Mouse (Mus musculus): ENCODE measurements around the gene Cnn3. TPM values are rescaled to one million over a fixed set of nuclear protein-coding genes. Genes with fewer than 3 reads are reported as not detected.

Cnn3 gene
- polyA plus RNA-seq, 1 experiment from 2014 or later: 395 TPM

- H3K9ac ChIP-seq (ENCODE audit: low read depth, low read length): 0 out of 2 replicates have a peak overlapping the region, but pooled peaks have one; percentile 2
- H3K4me1 ChIP-seq (ENCODE audit: control insufficient read depth, insufficient read depth, low read depth, low read length): peaks cover 32% of the 10 kb centered on the region
- no peaks in the 10 kb centered on the region for H3K36me3 ChIP-seq (ENCODE audit: control insufficient read depth, insufficient read depth, low read length)
- WGBS: 43% methylated on average over 11 of the region's 11 CpGs
- no peaks in the 10 kb centered on the region for H3K9me3 ChIP-seq (ENCODE audit: control insufficient read depth, low read length)
- H3K27me3 ChIP-seq (replicated peaks; ENCODE audit: control insufficient read depth, insufficient read depth, low read length): no peaks in the 10 kb centered on the region
- H3K4me2 ChIP-seq (ENCODE audit: low read length): peak overlapping the region; percentile 92
- ATAC-seq: no peak
- H3K4me3 ChIP-seq (ENCODE audit: low read length): peak overlapping the region; percentile 54
- peak overlapping the region; percentile 44 for H3K27ac ChIP-seq (ENCODE audit: low read depth, low read length)
These were observed 2.5 kb downstream of the Cnn3 start for GRCm38 (mm10) chr3:121428696-121429259.

- no peaks in the 10 kb centered on the region for H3K9me3 ChIP-seq (ENCODE audit: control insufficient read depth, low read length)
- H3K9ac ChIP-seq (ENCODE audit: low read depth, low read length): peak overlapping the region; percentile 35
- peak overlapping the region; percentile 54 for H3K4me3 ChIP-seq (ENCODE audit: low read length)
- H3K27ac ChIP-seq (ENCODE audit: low read depth, low read length): no peak overlapping the region; the same call in 1 of the 2 replicates
- WGBS: 17% methylated on average over 3 of the region's 3 CpGs
- peaks cover 37% of the 10 kb centered on the region for H3K4me1 ChIP-seq (ENCODE audit: control insufficient read depth, insufficient read depth, low read depth, low read length)
- H3K36me3 ChIP-seq (ENCODE audit: control insufficient read depth, insufficient read depth, low read length): no peaks in the 10 kb centered on the region
- no peak for ATAC-seq
- peak overlapping the region; percentile 92 for H3K4me2 ChIP-seq (ENCODE audit: low read length)
- no peaks in the 10 kb centered on the region for H3K27me3 ChIP-seq (replicated peaks; ENCODE audit: control insufficient read depth, insufficient read depth, low read length)
These were observed 3.2 kb downstream of the Cnn3 start for GRCm38 (mm10) chr3:121429469-121429868.

- peaks cover 46% of the 10 kb centered on the region for H3K4me1 ChIP-seq (ENCODE audit: control insufficient read depth, insufficient read depth, low read depth, low read length)
These were observed 4.1 kb downstream of the Cnn3 start for GRCm38 (mm10) chr3:121430289-121430936.

GRCm38 (mm10) chr3:121433359-121433758, 7.1 kb downstream of the Cnn3 start:
- Histone ChIP-seq H3K27me3 (replicated peaks; ENCODE audit: control insufficient read depth, insufficient read depth, low read length) (no peaks in the 10 kb centered on the region), H3K4me1 (ENCODE audit: control insufficient read depth, insufficient read depth, low read depth, low read length) (peaks cover 49% of the 10 kb centered on the region), H3K27ac (ENCODE audit: low read depth, low read length) (no peak overlapping the region), H3K4me3 (ENCODE audit: low read length) (no peak overlapping the region), H3K9me3 (ENCODE audit: control insufficient read depth, low read length) (no peaks in the 10 kb centered on the region), H3K9ac (ENCODE audit: low read depth, low read length) (no peak overlapping the region), H3K36me3 (ENCODE audit: control insufficient read depth, insufficient read depth, low read length) (no peaks in the 10 kb centered on the region), H3K4me2 (ENCODE audit: low read length) (no peak overlapping the region)
- WGBS: 87% methylated on average over 6 of the region's 6 CpGs
- ATAC-seq: no peak

More at GRCm38 (mm10) chr3:121430289-121430936, 4.1 kb downstream of the Cnn3 start:
- Histone ChIP-seq H3K4me3 (ENCODE audit: low read length) (no peak overlapping the region), H3K27me3 (replicated peaks; ENCODE audit: control insufficient read depth, insufficient read depth, low read length) (no peaks in the 10 kb centered on the region), H3K4me2 (ENCODE audit: low read length) (peak overlapping the region; percentile 92), H3K9me3 (ENCODE audit: control insufficient read depth, low read length) (no peaks in the 10 kb centered on the region), H3K9ac (ENCODE audit: low read depth, low read length) (no peak overlapping the region), H3K27ac (ENCODE audit: low read depth, low read length) (no peak overlapping the region), H3K36me3 (ENCODE audit: control insufficient read depth, insufficient read depth, low read length) (no peaks in the 10 kb centered on the region)
- ATAC-seq: no peak
- 17% methylated on average over 7 of the region's 7 CpGs for WGBS

GRCm38 (mm10) chr3:121433968-121434533, 7.8 kb downstream of the Cnn3 start:
- peak overlapping the region; percentile 35; the same call in 1 of the 2 replicates for H3K27ac ChIP-seq (ENCODE audit: low read depth, low read length)
- H3K27me3 ChIP-seq (replicated peaks; ENCODE audit: control insufficient read depth, insufficient read depth, low read length): no peaks in the 10 kb centered on the region
- ATAC-seq: no peak
- H3K36me3 ChIP-seq (ENCODE audit: control insufficient read depth, insufficient read depth, low read length): no peaks in the 10 kb centered on the region
- H3K4me2 ChIP-seq (ENCODE audit: low read length): peak overlapping the region; percentile 13; the same call in 1 of the 2 replicates
- H3K4me3 ChIP-seq (ENCODE audit: low read length): no peak overlapping the region
- peaks cover 42% of the 10 kb centered on the region for H3K4me1 ChIP-seq (ENCODE audit: control insufficient read depth, insufficient read depth, low read depth, low read length)
- WGBS: 55% methylated on average over 8 of the region's 8 CpGs
- H3K9me3 ChIP-seq (ENCODE audit: control insufficient read depth, low read length): no peaks in the 10 kb centered on the region
- H3K9ac ChIP-seq (ENCODE audit: low read depth, low read length): no peak overlapping the region

- H3K27me3 ChIP-seq (replicated peaks; ENCODE audit: control insufficient read depth, insufficient read depth, low read length): no peaks in the 10 kb centered on the region
- H3K4me3 ChIP-seq (ENCODE audit: low read length): no peak overlapping the region
- no peak overlapping the region for H3K9ac ChIP-seq (ENCODE audit: low read depth, low read length)
- WGBS: 67% methylated on average over 5 of the region's 5 CpGs
- H3K4me1 ChIP-seq (ENCODE audit: control insufficient read depth, insufficient read depth, low read depth, low read length): peaks cover 38% of the 10 kb centered on the region
- peak; percentile 67 for ATAC-seq
- H3K4me2 ChIP-seq (ENCODE audit: low read length): peak overlapping the region; percentile 1; the same call in 1 of the 2 replicates
- no peak overlapping the region for H3K27ac ChIP-seq (ENCODE audit: low read depth, low read length)
- no peaks in the 10 kb centered on the region for H3K9me3 ChIP-seq (ENCODE audit: control insufficient read depth, low read length)
- H3K36me3 ChIP-seq (ENCODE audit: control insufficient read depth, insufficient read depth, low read length): no peaks in the 10 kb centered on the region
These were observed 9.0 kb downstream of the Cnn3 start for GRCm38 (mm10) chr3:121435296-121435695.

GRCm38 (mm10) chr3:121437070-121437469, 10.8 kb downstream of the Cnn3 start:
- WGBS: 85% methylated on average over 7 of the region's 7 CpGs
- Histone ChIP-seq H3K27me3 (replicated peaks; ENCODE audit: control insufficient read depth, insufficient read depth, low read length) (no peaks in the 10 kb centered on the region), H3K36me3 (ENCODE audit: control insufficient read depth, insufficient read depth, low read length) (no peaks in the 10 kb centered on the region), H3K27ac (ENCODE audit: low read depth, low read length) (no peak overlapping the region), H3K9ac (ENCODE audit: low read depth, low read length) (no peak overlapping the region), H3K4me1 (ENCODE audit: control insufficient read depth, insufficient read depth, low read depth, low read length) (peaks cover 32% of the 10 kb centered on the region), H3K4me2 (ENCODE audit: low read length) (no peak overlapping the region), H3K9me3 (ENCODE audit: control insufficient read depth, low read length) (no peaks in the 10 kb centered on the region), H3K4me3 (ENCODE audit: low read length) (no peak overlapping the region)
- no peak for ATAC-seq

GRCm38 (mm10) chr3:121437996-121438395, 11.7 kb downstream of the Cnn3 start:
- Histone ChIP-seq H3K27me3 (replicated peaks; ENCODE audit: control insufficient read depth, insufficient read depth, low read length) (no peaks in the 10 kb centered on the region), H3K9me3 (ENCODE audit: control insufficient read depth, low read length) (no peaks in the 10 kb centered on the region), H3K4me2 (ENCODE audit: low read length) (no peak overlapping the region), H3K9ac (ENCODE audit: low read depth, low read length) (no peak overlapping the region), H3K27ac (ENCODE audit: low read depth, low read length) (no peak overlapping the region), H3K4me1 (ENCODE audit: control insufficient read depth, insufficient read depth, low read depth, low read length) (peaks cover 29% of the 10 kb centered on the region), H3K36me3 (ENCODE audit: control insufficient read depth, insufficient read depth, low read length) (no peaks in the 10 kb centered on the region), H3K4me3 (ENCODE audit: low read length) (no peak overlapping the region)
- WGBS: 60% methylated on average over 7 of the region's 7 CpGs
- no peak for ATAC-seq

- H3K4me3 ChIP-seq (ENCODE audit: low read length): no peak overlapping the region
- H3K9me3 ChIP-seq (ENCODE audit: control insufficient read depth, low read length): no peaks in the 10 kb centered on the region
- ATAC-seq: no peak
- WGBS: 68% methylated on average over 11 of the region's 11 CpGs
- no peak overlapping the region for H3K9ac ChIP-seq (ENCODE audit: low read depth, low read length)
- no peak overlapping the region for H3K4me2 ChIP-seq (ENCODE audit: low read length)
- H3K36me3 ChIP-seq (ENCODE audit: control insufficient read depth, insufficient read depth, low read length): no peaks in the 10 kb centered on the region
- H3K4me1 ChIP-seq (ENCODE audit: control insufficient read depth, insufficient read depth, low read depth, low read length): peaks cover 20% of the 10 kb centered on the region
- no peaks in the 10 kb centered on the region for H3K27me3 ChIP-seq (replicated peaks; ENCODE audit: control insufficient read depth, insufficient read depth, low read length)
- no peak overlapping the region for H3K27ac ChIP-seq (ENCODE audit: low read depth, low read length)
These were observed 13.4 kb downstream of the Cnn3 start for GRCm38 (mm10) chr3:121439623-121440161.
